Mouse (Mus musculus) heart, adult 8-10 months (tissue): ENCODE results near the gene Tmem121b. TPM values are rescaled to one million over a fixed set of nuclear protein-coding genes. Genes with fewer than 3 reads are reported as not detected.

Experiments used
- DNase-seq: peaks from one replicate; pipeline ENCODE4 v3.0.0; 2022; ENCODE audit warnings: low spot score
- total RNA-seq, 4 experiments: library from RNA; stranded (reverse); gene quantifications; 2 replicates each; pipeline ENCODE4 v1.2.4; 2022

Tmem121b gene
- total RNA-seq, 4 experiments from 2014 or later, result not detected

DNA sequence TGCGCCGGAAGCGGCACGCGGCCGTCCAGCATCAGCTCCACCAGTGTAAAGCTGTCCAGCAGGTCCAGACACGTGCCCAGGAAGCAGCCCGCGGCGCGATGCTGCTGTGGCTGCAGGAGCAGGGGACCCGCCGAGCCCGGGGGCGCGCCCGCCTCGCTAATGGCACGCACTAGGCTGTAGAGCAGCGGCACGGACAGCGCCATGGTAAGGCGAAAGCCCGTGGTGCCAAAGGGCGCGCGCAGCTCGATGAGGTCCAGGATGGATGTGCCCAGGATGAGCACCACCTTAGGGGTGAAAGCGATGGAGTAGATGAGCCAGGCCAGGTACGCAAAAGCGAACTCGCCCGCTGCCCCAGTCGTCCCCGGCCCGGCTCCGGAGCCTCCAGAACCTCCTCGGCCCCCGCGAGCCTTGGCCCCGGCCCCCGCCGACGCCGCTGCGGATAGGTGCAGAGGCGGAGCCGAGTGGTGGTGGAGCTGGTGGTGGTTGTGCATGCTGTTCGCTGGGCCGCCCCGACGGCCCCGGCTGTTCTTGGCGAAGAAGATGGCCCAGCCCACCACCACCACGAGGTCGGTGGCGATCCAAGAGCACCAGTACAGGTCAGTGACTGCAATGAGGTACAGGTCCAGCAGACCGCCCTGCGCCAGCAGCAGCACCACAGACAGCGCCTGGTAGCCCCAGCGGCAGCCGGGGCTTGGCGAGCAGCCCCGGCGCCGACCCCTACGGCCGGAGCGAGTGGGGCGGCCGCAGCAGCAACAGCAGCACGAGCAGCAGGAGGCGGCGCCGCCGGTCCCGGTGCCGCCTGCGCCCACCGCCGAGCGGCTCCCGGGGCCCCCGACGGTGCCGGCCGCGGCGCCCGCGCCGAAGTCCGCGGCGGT is 871 bp downstream of the Tmem121b start:
- DNase-seq, result no peak

DNA sequence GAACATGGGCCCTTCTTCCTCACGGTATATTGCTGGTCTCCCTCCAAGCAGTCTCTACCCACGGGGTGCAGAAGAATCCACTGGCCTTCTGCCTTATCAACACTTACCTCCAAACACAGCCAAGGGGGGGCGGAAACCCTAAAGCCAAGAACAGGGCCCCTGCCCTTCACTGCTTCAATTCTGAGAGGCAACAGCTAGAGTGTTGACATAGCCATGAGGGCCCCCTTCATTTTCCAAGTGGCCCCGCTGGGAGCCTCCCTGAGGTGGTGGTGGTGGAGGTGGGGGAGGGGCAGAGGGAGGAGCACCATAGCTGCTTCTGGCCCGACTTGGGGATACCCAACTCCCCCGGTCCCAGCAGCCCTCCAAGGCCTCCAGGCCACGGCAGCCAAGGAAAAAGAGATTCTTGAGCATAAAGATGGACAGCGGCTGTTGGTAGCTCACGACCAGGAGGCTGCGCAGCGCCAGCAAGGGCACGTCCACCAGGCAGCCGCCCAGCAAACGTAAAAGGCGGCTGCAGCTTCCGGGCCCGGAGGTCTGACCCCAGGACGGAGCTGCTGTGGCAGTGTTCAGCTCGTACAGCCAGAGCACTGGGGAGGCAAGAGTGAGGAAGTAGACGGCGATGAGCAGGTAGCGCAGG is 1.6 kb downstream of the Tmem121b start:
- DNase-seq, result no peak

DNA sequence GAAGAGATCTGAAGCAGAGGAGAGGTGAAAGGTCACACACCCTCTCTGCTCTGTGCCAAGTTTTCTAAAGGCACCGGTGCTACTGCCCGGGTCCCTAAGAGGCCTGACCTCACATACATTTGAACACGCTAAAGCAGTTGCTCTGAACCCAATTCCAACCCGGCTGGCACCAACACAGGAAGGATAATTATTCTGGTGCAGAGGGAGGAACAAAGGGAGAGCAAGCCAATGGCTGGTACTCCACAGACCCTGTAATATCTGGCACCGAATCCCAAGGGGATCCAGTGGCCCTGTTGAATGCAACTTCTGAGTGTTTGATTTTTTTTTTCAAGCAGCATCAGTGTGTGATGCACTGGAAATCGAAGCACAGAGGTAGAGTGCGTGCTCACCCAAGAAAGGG is 2.5 kb downstream of the Tmem121b start:
- DNase-seq, result no peak

DNA sequence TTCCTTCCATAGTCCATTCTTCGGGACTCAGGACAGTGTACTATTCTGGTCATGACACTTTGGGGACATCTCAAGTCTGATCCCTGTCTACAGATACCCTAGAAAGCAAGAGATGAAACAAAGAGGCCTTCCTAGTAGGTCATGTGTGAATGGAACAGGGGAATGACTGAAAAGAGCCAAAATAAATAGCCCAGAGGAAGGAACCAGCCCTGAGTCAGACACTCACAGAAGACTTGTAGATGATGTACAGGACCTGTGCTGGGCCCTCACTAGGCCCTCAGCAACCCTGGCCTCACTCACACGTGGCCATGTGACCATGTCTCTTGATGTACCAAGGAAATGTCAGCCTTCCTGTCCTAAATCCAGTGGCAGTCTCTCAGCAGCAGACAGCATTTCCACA is 4.1 kb downstream of the Tmem121b start:
- no peak for DNase-seq

DNA sequence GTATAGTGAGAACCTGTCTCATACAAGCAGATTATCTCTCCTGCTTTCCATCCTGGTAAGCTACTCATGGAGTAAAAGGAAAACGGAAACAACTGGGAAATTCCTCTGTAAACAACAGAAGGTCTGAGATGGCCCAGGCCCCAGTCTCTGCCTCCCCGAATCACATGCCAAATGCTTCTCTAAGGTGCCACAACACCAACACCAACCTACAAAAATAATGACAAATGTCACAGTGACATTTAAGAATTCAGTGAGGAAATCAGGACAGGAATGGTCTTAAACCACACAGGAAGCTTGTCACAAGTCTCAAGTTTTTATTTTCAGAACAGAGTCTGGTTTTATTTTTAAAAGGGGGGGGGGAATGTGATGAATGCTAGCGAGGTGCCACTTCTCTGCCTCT is 5.0 kb downstream of the Tmem121b start:
- no peak for DNase-seq

DNA sequence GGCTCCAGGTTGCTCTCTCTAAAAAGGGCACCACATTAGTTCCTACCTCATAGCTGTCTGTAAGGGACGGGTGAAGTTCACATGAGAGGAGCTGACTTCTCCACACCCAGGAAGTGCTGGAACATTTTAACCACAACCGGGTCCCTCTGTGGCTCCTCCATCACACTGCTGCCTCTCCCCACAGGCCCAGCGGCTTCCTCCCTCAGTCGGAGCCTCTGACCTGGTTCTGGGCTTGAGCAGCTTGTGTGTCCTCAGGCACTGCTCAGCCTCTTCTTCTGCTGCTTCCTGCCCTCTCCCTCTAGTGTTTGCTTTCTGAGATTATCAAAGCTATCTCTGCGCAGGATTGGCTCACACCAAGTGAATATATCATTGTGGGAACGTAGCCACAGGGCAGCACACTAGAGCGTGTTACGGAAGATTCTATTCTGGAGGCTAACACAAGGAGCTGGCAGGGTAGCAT is 7.5 kb downstream of the Tmem121b start:
- no peak for DNase-seq

DNA sequence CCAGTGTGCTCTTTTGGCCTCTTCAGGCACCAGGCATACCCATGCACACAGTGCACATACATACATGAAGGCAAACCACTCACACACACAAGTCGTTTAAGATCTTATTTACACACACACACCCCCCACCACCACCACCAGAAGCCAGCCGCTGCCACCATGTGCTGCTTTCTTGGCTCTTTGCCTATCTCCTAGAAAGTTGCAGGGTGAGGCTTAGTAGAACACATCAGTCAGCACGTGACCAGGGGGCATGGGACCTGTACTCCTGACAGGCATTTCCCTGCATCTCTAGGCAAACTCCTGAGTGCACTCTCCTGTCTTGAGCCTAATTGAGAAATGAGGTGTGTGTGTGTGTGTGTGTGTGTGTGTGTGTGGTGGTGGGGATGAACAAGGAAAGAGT is 8.6 kb downstream of the Tmem121b start:
- no peak for DNase-seq

DNA sequence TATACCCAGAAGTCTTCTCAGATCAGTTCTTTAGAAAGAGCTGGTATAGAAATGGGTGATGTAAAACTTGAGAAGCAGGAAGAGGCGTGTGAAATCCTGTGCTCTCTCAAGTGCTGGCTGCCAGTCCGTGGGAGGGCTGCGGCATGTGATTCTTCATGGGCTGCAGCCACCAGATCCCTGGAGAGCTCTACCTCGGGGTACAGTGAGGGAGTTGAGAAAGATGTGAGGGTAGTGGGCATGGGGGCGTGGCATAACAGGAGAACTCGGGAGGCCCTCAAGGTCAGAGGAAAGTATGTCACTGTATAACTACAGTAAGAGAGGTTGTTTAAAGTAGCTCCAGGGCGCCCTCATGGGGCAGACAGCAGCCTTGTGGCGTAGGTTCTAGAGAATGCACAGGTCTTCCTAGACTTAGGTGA is 10.4 kb downstream of the Tmem121b start:
- DNase-seq, result no peak

DNA sequence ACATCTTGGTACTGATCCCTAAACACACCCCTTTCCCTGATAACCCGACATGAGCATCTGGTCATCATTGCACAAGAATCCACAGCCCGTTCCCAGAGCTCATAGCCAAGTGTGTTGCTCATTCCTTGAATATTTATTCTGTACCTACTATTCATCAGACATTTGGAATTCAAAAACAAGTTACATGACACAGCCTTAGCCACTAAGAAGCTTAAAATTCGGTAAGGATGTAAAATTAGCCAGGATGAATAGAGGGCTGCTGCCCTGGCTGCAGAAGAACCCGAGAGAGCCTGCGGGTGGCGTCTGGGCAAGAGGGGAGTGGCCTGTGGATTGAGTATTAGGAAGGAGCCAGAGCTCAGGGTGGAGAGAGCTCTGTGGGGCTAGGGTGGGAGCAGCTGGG is 10.9 kb downstream of the Tmem121b start:
- no peak for DNase-seq

DNA sequence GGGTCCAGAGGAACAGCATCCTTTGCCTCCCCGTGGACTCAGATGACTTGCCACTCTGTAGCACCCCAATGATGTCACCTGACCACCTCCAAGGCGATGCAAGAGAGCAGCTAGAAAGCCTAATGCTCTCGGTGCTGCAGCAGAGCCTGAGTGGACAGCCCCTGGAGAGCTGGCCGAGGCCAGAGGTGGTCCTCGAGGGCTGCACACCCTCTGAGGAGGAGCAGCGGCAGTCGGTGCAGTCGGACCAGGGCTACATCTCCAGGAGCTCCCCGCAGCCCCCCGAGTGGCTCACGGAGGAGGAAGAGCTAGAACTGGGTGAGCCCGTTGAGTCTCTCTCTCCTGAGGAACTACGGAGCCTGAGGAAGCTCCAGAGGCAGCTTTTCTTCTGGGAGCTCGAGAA is 11.6 kb downstream of the Tmem121b start:
- DNase-seq, result no peak

DNA sequence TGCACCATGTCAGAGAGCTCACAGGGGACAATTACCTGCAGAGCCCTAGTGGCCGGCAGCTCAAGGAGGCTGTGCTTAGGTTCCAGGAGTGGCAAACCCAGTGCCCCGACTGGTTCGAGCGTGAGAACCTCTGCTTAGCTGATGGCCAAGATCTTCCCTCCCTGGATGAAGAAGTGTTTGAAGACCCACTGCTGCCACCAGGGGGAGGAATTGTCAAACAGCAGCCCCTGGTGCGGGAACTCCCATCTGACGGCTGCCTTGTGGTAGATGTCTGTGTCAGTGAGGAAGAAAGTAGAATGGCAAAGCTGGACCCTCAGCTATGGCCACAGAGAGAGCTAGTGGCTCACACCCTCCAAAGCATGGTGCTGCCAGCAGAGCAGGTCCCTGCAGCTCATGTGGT is 12.1 kb downstream of the Tmem121b start:
- no peak for DNase-seq

DNA sequence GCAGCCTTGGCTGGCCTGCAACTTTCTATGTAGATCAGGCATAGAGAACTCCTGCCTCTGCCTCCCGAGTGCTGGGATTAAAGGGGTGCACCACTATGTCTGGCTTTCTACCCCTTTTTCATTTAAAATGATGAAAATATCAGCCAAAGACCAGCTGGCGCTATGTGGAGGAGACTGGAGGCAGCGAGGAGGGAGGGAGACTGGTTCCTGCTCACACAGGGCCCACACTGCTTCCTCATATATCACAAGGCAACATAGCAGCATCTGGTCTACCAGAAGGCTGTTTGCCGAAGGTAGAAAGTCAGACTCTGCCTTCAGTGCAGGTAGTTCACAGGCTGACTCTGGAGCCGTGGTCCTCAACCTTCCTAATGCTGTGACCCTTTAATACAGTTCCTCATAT is 13.2 kb downstream of the Tmem121b start:
- DNase-seq, result no peak

DNA sequence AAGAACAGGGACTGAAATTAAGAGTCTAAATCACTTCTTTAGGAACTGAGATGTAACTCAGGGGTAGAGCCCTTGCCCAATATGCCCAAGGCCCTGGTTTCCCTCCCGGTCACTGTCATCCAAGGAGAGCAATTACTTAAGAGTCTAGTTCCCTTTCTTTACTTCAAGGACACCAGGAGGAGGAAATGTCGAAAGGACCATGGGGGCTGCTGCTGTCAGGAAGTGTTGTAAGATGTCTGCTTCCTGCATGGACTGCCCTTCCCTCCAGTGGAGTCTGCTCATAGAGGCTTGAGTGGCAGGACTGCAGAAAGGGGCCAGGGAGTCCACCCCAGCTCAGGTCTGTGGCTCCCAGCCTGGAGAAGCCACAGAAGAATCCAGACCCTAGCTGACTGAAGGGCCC is 14.3 kb downstream of the Tmem121b start:
- DNase-seq, result no peak

DNA sequence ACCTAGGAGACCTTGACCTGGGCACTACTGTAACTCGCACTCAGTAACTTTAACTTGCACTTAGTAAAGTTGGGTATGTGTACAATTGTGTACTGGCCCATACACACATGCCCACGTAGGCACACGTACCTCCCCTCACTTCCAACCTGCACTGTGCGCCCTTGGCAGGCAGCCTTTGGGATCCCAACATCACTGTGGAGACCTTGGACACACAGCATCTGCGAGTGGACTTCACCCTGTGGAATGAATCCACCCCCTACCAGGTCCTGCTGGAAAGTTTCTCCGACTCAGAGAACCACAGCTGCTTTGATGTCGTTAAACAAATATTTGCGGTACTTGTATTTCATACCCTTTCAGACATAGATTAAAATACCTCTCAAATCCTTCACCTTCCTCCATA is 18.3 kb downstream of the Tmem121b start:
- no peak for DNase-seq

DNA sequence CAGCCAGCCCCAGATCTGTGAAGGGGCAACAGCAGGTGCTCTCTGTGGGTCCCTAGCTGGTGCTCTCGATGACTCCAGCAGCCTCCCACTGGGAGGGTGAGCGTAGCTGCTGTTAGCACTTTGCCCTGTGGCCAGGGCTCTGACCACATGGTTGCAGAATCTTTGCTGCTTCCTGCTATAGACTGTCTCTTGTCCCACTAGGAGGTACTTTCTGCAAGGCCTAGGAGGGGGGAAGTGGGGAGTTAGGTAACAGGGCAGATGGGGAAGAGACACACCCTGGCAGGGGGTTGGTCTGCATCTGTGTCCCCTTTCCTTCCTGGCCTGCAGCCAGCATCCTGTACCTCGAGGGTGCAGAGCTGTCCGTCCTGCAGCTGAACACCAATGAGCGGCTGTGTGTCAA is 20.2 kb downstream of the Tmem121b start:
- DNase-seq, result no peak

DNA sequence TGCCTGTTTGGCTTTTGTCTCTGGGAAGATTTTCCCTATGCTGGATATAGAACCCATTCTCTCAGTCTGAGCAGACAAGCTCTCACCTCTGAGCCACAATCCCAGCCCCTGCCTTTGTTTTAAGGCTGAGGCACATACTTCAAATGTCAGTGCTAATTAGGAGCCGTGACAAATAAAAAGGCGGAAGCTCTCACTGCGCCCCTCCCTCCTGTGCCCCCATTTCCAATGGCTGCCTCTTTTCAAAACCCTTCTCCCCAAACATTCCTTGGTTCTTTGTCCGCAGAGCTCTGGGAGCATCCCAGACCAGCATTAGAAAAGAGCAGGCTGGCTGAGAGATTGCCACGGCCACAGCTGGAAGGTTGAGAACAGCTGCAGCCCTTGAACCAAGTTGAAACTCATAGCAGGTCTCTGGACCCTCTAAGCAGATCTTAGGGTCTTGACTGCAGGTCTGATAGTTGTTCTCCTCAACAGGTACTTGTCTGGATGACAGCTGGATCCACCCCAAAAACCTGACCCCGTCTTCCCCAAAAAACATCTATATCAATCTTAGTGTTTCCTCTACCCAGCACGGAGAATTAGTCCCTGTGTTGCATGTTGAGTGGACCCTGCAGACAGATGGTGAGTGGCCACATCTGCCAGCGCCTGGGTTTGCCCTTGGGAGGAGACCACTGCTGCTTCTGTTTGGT is 21.0 kb downstream of the Tmem121b start:
- DNase-seq, result no peak

DNA sequence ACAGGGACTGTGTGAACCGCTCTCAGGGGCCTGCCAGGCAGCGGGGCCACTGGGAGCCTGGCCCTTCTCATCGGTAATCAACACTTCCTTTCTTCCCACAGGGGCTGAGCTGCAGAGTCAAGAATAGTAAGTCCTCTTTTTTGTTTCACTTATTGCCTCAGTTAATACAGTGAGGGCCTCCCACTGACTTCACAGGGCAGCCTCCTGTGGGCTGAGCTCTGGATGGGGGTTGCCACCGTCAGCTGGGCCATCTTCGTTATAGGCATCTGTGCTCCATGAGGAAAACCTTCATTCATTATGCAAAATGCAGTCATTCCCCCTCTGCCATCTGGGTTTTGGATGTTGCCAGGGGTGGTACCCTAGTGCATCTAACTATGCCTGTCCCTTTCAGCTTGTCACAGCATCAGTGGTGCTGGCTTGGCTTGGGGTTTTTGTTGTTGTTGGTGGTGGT is 21.6 kb downstream of the Tmem121b start:
- DNase-seq, result no peak

DNA sequence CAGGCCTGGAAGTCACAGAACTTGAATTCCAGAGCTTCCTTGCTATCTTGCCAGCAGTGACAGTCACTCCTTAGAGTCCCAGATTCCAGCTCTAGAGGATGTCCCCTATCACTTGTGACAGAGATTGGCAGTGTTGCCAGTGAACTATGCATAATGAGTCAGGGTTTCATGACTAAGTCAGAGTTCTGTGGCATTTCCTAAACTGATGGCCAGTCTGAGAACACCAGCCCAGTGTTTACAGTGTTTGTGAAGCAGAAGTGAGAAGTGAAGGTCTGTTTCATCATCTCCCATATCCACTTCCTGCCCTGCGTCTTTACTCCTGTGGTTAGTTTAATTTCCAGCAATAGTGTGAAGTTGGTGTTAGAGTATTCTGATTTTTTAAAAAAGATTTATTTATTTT is 22.9 kb downstream of the Tmem121b start:
- no peak for DNase-seq

DNA sequence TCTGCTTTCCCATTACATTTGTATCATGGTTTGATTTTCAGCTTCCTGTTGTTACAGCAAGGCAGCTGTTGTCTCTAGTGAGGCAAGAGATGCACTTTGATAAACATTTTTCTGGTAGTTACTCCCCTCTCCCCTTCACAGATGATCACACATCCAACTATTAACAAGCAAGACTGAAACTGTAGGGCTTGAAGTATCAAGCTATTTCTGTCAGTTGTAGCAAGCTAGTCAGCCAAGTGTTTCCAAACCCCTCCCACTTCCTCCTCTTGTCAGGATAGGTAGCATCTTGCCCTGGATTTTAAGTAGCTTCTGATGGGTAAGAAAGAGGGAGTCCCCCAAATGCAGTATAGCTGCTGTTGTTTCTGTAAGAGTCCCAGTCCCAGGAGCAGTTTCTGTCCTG is 23.8 kb downstream of the Tmem121b start:
- DNase-seq, result no peak

DNA sequence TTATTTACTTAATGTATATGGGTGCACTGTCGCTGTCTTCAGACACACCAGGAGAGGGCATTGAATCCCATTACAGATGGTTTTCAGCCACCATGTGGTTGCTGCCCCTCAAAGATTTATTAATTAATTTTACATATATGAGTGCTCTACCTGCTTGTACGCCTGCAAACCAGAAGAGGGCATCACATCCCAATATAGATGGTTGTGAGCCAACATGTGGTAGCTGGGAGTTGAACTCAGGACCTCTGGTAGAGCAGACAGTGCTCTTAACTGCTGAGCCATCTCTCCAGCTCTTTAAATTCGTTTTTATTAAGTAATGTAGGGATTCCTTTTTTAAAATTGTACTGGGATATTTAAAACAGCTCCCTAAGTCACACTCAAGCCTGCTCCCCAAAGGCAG is 24.3 kb downstream of the Tmem121b start:
- no peak for DNase-seq

DNA sequence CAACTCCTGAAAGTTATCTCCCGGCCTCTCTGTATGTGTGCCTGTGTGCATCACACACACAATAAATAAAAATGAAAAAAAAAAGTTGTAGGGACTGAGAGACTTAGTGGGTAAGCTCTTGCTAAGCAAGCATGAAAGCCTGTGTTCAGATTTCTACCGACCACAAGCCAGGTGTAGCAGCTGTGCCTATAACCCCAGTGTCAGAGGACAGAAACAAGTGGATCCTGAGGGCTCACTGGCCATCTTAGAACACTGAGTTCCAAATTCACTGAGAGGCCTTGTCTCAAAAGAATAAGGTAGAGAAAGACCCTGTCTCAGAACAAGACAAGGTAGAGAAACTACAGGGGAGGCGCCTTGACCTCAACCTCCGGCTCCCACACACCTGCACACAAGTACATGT is 25.3 kb downstream of the Tmem121b start:
- DNase-seq, result no peak

DNA sequence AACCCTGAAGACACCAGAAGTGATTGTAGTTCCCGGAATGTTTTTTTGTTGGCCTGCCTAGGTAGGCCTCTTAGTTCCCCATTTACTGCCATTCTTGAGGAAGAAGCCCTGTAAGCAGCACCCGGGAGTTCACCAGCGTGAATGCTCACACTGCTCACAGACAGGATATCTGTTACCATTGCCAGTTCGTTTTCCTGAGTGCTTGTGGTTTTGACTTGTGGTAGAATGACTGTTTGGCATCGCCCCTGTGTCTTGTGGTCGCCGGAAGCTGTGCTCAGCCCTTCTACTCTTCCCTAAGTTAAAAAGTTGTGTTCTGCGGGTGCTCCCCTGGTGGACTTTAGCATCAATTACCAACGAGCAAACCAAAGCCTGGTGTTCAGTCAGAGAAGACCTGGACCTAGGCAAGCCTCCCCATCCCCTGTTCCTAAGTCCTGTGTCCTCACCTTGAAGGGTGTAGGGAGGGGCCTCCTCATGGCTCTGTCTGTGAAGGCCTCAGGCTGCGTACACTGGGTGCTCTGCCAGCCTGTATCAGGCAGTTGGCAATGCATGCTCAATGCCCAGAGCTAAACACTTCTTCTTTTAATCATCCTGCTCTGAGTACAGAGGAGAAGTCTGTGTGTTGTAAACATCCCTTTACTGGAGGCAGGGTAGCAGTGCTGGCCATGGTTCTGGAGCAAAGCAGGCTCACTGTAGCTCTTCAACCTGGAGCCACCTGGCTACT is 26.8 kb downstream of the Tmem121b start:
- DNase-seq, result no peak
